Mouse (Mus musculus) MEL (cell line): ENCODE results near the gene Hyal5. TPM values are rescaled to one million over a fixed set of nuclear protein-coding genes. Genes with fewer than 3 reads are reported as not detected.

ENCODE experiments used
- DNase-seq: peaks from one replicate; pipeline ENCODE4 v3.0.0; 2011; ENCODE audit warnings: low read depth, low spot score
- H3K27ac ChIP-seq: 2 replicates; pipeline ENCODE4 v1.5.1; 2012; ENCODE audit warnings: low read depth, mild to moderate bottlenecking, control low read depth, low read length, moderate library complexity; ENCODE audit not compliant: control insufficient read depth
- H3K27me3 ChIP-seq, 2 experiments: fragments of 150-350 bp in 1 of 2; sonication (generic) in 1 of 2; 2 replicates each; pipeline ENCODE4 v1.6.1; 2012; ENCODE audit warnings: low read length in 2 of 2, mild to moderate bottlenecking in 2 of 2, improper control_type of control experiment in 1 of 2, moderate library complexity in 1 of 2; ENCODE audit not compliant: insufficient read depth in 2 of 2, control insufficient read depth in 1 of 2
- H3K36me3 ChIP-seq, 2 experiments: 2 replicates each; pipeline ENCODE4 v1.6.1; 2012 to 2014; ENCODE audit warnings: low read length in 2 of 2, improper control_type of control experiment in 1 of 2, inconsistent platforms in 1 of 2, mild to moderate bottlenecking in 1 of 2; ENCODE audit not compliant: insufficient read depth in 2 of 2, control insufficient read depth in 1 of 2
- H3K4me1 ChIP-seq, 2 experiments: fragments of 150-350 bp in 1 of 2; sonication (generic) in 1 of 2; 2 replicates each; pipeline ENCODE4 v1.6.1; 2012; ENCODE audit warnings: low read length in 2 of 2, improper control_type of control experiment in 1 of 2, mild to moderate bottlenecking in 1 of 2; ENCODE audit not compliant: insufficient read depth in 2 of 2, control insufficient read depth in 1 of 2
- H3K4me3 ChIP-seq, 2 experiments: fragments of 150-350 bp in 1 of 2; sonication (generic) in 1 of 2; 2 replicates each; pipeline ENCODE4 v1.5.1; 2012; ENCODE audit warnings: low read depth in 2 of 2, low read length in 2 of 2, mild to moderate bottlenecking in 2 of 2, moderate library complexity in 2 of 2, control low read depth in 1 of 2, improper control_type of control experiment in 1 of 2; ENCODE audit not compliant: control insufficient read depth in 1 of 2, insufficient read depth in 1 of 2
- H3K79me2 ChIP-seq: 2 replicates; pipeline ENCODE4 v1.6.1; 2012; ENCODE audit warnings: mild to moderate bottlenecking, low read length, moderate library complexity; ENCODE audit not compliant: control insufficient read depth, poor library complexity, insufficient read depth
- H3K9ac ChIP-seq: 2 replicates; pipeline ENCODE4 v1.6.1; 2012; ENCODE audit warnings: low read depth, mild to moderate bottlenecking, control low read depth, low read length, moderate library complexity; ENCODE audit not compliant: control insufficient read depth, poor library complexity, severe bottlenecking
- H3K9me3 ChIP-seq: fragments of 150-350 bp; sonication (generic); replicated peaks from 2 replicates; pipeline ENCODE4 v1.6.1; 2012; ENCODE audit warnings: mild to moderate bottlenecking, low read length, improper control_type of control experiment, moderate library complexity; ENCODE audit not compliant: insufficient read depth
- BHLHE40 ChIP-seq: IDR thresholded peaks from 2 replicates; pipeline ENCODE4 v1.6.1; 2012; ENCODE audit warnings: low read depth, mild to moderate bottlenecking, inconsistent platforms, low read length, improper control_type of control experiment, borderline replicate concordance
- CHD1 ChIP-seq: IDR thresholded peaks from 2 replicates; pipeline ENCODE4 v1.6.1; 2012; ENCODE audit warnings: low read depth, mild to moderate bottlenecking, inconsistent platforms, low read length, improper control_type of control experiment
- CHD2 ChIP-seq: IDR thresholded peaks from 2 replicates; pipeline ENCODE4 v1.6.1; 2011; ENCODE audit warnings: low read length, improper control_type of control experiment
- CTCF ChIP-seq, 3 experiments: IDR thresholded peaks in 2 of 3; conservative IDR thresholded peaks in 1 of 3; 2 replicates each; pipeline ENCODE4 v1.5.1; 2011 to 2012; ENCODE audit warnings: low read length in 3 of 3, low read depth in 2 of 3, mild to moderate bottlenecking in 2 of 3, improper control_type of control experiment in 1 of 3, inconsistent platforms in 1 of 3, mixed read lengths in 1 of 3, moderate library complexity in 1 of 3; ENCODE audit not compliant: control insufficient read depth in 1 of 3, insufficient read depth in 1 of 3, poor library complexity in 1 of 3, severe bottlenecking in 1 of 3
- EP300 ChIP-seq, 2 experiments: IDR thresholded peaks; 2 replicates each; pipeline ENCODE4 v1.6.1; 2011; ENCODE audit warnings: improper control_type of control experiment in 2 of 2, low read length in 2 of 2, low read depth in 1 of 2, mild to moderate bottlenecking in 1 of 2
- ETS1 ChIP-seq: IDR thresholded peaks from 2 replicates; pipeline ENCODE4 v1.6.1; 2012; ENCODE audit warnings: low read depth, mild to moderate bottlenecking, inconsistent platforms, low read length, improper control_type of control experiment, moderate library complexity
- GATA1 ChIP-seq: IDR thresholded peaks from 2 replicates; pipeline ENCODE4 v1.6.1; 2011; ENCODE audit warnings: low read depth, low read length, improper control_type of control experiment
- HCFC1 ChIP-seq: IDR thresholded peaks from 2 replicates; pipeline ENCODE4 v1.6.1; 2012; ENCODE audit warnings: low read depth, mild to moderate bottlenecking, inconsistent platforms, low read length, improper control_type of control experiment, moderate library complexity
- JUND ChIP-seq: IDR thresholded peaks from 2 replicates; pipeline ENCODE4 v1.6.1; 2011; ENCODE audit warnings: low read depth, mild to moderate bottlenecking, improper control_type of control experiment, low read length
- MAFK ChIP-seq: IDR thresholded peaks from 2 replicates; pipeline ENCODE4 v1.6.1; 2011; ENCODE audit warnings: low read depth, mild to moderate bottlenecking, low read length, improper control_type of control experiment, borderline replicate concordance
- MEF2A ChIP-seq: IDR thresholded peaks from 2 replicates; pipeline ENCODE4 v1.6.1; 2014; ENCODE audit warnings: low read depth, mild to moderate bottlenecking, inconsistent platforms, low read length, improper control_type of control experiment; ENCODE audit not compliant: poor library complexity, insufficient replicate concordance, severe bottlenecking; ENCODE audit errors: extremely low read depth
- MYC ChIP-seq: IDR thresholded peaks from 2 replicates; pipeline ENCODE4 v1.6.1; 2011; ENCODE audit warnings: low read depth, mild to moderate bottlenecking, low read length, improper control_type of control experiment, moderate library complexity
- POLR2A ChIP-seq, 2 experiments: IDR thresholded peaks; 2 replicates each; pipeline ENCODE4 v1.6.1; 2011 to 2012; ENCODE audit warnings: low read length in 2 of 2, mild to moderate bottlenecking in 2 of 2, control low read depth in 1 of 2, improper control_type of control experiment in 1 of 2, low read depth in 1 of 2, moderate library complexity in 1 of 2; ENCODE audit not compliant: control insufficient read depth in 1 of 2, insufficient read depth in 1 of 2, poor library complexity in 1 of 2
- POLR2AphosphoS2 ChIP-seq: IDR thresholded peaks from 2 replicates; pipeline ENCODE4 v1.6.1; 2011; ENCODE audit warnings: low read length, improper control_type of control experiment
- POLR2AphosphoS5 ChIP-seq: IDR thresholded peaks from 2 replicates; pipeline ENCODE4 v1.6.1; 2012; ENCODE audit warnings: low read depth, borderline replicate concordance, mild to moderate bottlenecking, inconsistent platforms, low read length, moderate library complexity, mixed read lengths
- RAD21 ChIP-seq: IDR thresholded peaks from 2 replicates; pipeline ENCODE4 v1.6.1; 2011; ENCODE audit warnings: mild to moderate bottlenecking, low read depth, low read length, improper control_type of control experiment
- RCOR1 ChIP-seq: IDR thresholded peaks from 2 replicates; pipeline ENCODE4 v1.6.1; 2012; ENCODE audit warnings: low read depth, mild to moderate bottlenecking, inconsistent platforms, low read length, improper control_type of control experiment
- SMC3 ChIP-seq: IDR thresholded peaks from 2 replicates; pipeline ENCODE4 v1.6.1; 2011; ENCODE audit warnings: low read depth, low read length, improper control_type of control experiment
- TAL1 ChIP-seq: IDR thresholded peaks from 2 replicates; pipeline ENCODE4 v1.6.1; 2012; ENCODE audit warnings: mild to moderate bottlenecking, inconsistent platforms, low read length, moderate library complexity, mixed read lengths
- TCF12 ChIP-seq: IDR thresholded peaks from 2 replicates; pipeline ENCODE4 v1.6.1; 2014; ENCODE audit warnings: low read depth, mild to moderate bottlenecking, inconsistent platforms, low read length, improper control_type of control experiment, moderate library complexity
- UBTF ChIP-seq: IDR thresholded peaks from 2 replicates; pipeline ENCODE4 v1.6.1; 2012; ENCODE audit warnings: low read depth, mild to moderate bottlenecking, inconsistent platforms, low read length, improper control_type of control experiment, moderate library complexity, borderline replicate concordance; ENCODE audit not compliant: insufficient read depth
- ZKSCAN1 ChIP-seq: IDR thresholded peaks from 2 replicates; pipeline ENCODE4 v1.6.1; 2012; ENCODE audit warnings: low read depth, mild to moderate bottlenecking, inconsistent platforms, low read length, improper control_type of control experiment, moderate library complexity
- ZNF384 ChIP-seq: IDR thresholded peaks from 2 replicates; pipeline ENCODE4 v1.6.1; 2012; ENCODE audit warnings: low read depth, mild to moderate bottlenecking, inconsistent platforms, low read length, improper control_type of control experiment
- polyA plus RNA-seq, 2 experiments: library from polyadenylated mRNA; stranded (reverse) in 1 of 2; unstranded in 1 of 2; fragments of >175 nt in 1 of 2; fragments of >200 nt in 1 of 2; gene quantifications; 2 replicates each; pipeline versions ENCODE4 v1.2.1 to v1.2.4; 2012; ENCODE audit warnings: low replicate concordance in 2 of 2, low read depth in 1 of 2; ENCODE audit not compliant: insufficient read length in 2 of 2, insufficient read depth in 1 of 2, missing spikeins in 1 of 2
- total RNA-seq: library from RNA; depleted of rRNA; stranded (reverse); fragments of 300-350 nt; gene quantifications from 2 replicates; pipeline ENCODE4 v1.2.3, GENCODE M21; 2012

The Hyal5 gene
- total and polyA plus RNA-seq, 3 experiments: not detected

DNA sequence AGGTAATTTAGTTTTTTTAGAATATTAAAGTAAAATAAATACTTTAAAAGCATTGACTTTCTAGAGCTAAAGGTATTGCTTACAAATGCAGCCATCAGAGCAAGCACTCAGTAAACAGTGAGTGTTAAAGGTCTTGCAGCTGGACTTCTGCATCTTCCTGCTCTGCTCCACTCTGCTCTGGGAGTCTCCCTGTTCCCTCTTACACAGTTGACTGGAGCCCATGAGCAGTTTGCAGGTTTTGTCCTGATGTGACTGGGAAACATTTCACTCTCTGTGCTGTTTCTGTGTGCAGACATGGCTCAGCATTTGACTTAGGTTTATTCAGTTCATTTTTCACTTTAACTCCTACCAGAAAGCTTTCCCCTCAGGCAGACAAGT, 52.9 kb downstream of the Hyal5 start:
- TF ChIP-seq CHD1 (no peak), TCF12 (no peak), GATA1 (no peak), ZNF384 (no peak), ZKSCAN1 (no peak), CHD2 (no peak), POLR2A (IDR thresholded peaks at IDR 0.05; ENCODE audit: control insufficient read depth in 1 of 2, insufficient read depth in 1 of 2, low read depth in 1 of 2, low read length in 2 of 2, poor library complexity in 1 of 2) (no peak), BHLHE40 (no peak), ETS1 (no peak), HCFC1 (no peak), MAFK (no peak), EP300 (IDR thresholded peaks at IDR 0.05; ENCODE audit: low read depth in 1 of 2, low read length in 2 of 2) (no peak)
- TF ChIP-seq, all 39 proteins: peak for 0
- Histone ChIP-seq H3K4me3 (no peak overlapping the region), H3K9ac (no peak overlapping the region), H3K79me2 (no peaks in the 10 kb centered on the region), H3K27ac (no peak overlapping the region), H3K9me3 (no peaks in the 10 kb centered on the region), H3K36me3 (no peaks in the 10 kb centered on the region), H3K4me1 (no peaks in the 10 kb centered on the region), H3K27me3 (no peaks in the 10 kb centered on the region)
- no peak for DNase-seq

DNA sequence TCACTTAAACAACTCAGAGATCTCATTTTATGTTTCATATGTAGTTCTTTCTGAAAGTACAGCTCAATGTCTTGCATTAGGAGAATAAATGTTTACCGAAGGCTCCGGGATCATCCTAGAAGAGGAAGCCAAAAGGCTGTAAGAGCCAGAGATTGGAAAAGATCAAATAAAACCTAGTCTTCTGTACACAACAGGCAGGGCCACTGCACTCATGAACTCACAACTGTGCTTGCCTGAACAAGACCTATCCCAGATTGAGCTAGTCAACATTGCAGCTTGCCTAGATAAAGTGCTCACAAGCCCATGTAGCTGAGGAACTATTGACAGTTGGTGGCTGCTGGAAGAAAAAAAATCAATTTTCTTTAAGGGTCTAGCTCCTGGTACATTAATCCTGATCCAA, 55.8 kb downstream of the Hyal5 start:
- Histone ChIP-seq H3K27me3 (no peaks in the 10 kb centered on the region), H3K9ac (no peak overlapping the region), H3K79me2 (no peaks in the 10 kb centered on the region), H3K36me3 (no peaks in the 10 kb centered on the region), H3K27ac (no peak overlapping the region), H3K9me3 (no peaks in the 10 kb centered on the region), H3K4me3 (no peak overlapping the region), H3K4me1 (no peaks in the 10 kb centered on the region)
- TF ChIP-seq BHLHE40 (no peak), TAL1 (no peak), RAD21 (no peak), SMC3 (no peak), MEF2A (no peak), POLR2AphosphoS5 (no peak), JUND (no peak), POLR2AphosphoS2 (no peak), CHD2 (no peak), ZNF384 (no peak), RCOR1 (no peak), MYC (no peak), UBTF (no peak), CTCF (IDR thresholded peaks at IDR 0.05 in 2 of 3, conservative IDR thresholded peaks at IDR 0.05 in 1 of 3; ENCODE audit: control insufficient read depth in 1 of 3, insufficient read depth in 1 of 3, low read depth in 2 of 3, low read length in 3 of 3, poor library complexity in 1 of 3, severe bottlenecking in 1 of 3) (no peak)
- DNase-seq: no peak
